Mouse (Mus musculus) c-Kit-negative CD71-positive TER-119-positive erythroid progenitor cells, embryonic 14.5 days (primary cell): Measurements from ENCODE around the gene Dip2c.

ENCODE experiments used
- DNase-seq: peaks from one replicate; pipeline ENCODE4 v3.0.0-alpha.2; 2013; ENCODE audit warnings: low read depth, low spot score

Gene Dip2c

DNA sequence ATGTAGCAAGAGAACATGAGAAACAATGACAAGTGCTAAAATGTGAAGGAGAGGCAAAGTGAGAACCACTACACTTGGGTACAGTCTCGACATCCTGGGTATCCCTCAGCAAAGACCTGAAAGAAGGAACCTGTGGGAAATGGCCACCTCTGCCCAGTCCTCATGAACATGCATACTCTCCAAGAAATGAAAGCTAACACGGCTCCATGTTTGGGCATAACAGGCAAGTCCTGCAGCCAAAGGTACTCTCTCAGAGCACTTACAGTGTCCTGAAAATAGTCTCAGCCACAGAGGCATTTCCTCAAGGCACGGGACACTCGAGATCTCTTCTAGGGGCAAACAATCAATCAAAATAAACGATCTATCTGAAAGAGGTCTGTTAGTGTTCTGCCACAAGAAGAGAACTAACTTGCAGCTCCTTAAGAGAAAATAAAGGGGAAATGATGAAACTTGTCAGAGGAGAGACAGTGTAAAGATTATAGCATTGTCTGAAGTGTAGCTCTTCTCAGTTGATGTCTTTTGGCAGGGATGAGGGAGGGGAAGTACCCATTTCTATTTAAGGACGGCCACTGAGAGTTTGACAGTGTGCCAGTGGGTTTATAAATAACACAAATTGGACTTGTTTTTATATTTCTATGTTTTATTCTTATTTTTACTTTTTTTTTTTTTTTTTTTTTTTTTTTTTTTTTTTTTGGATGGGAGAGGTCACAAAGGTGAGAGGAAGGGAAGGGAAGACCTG is 228.0 kb downstream of the Dip2c start:
- DNase-seq, result no peak

DNA sequence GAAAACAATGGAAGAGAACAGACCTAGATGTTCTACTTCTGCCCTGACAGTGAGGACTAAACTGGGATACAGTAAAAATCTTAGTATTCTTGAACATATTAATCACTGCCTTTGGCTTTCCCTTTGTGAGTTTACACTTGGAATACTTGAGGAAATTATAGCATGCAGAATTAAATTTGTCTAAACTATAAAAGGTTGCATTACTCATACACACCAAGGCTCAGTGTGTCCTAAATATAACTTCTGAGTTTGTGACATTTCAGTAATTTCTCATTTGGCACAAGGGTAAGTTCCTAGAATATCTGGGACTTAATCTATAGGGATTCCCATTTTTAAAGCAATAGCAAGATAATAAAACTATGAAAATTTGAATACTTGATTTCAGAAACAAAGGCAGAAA is 262.2 kb downstream of the Dip2c start:
- DNase-seq, result no peak

GRCm38 (mm10) chr13:9547698-9548344 is 271.5 kb downstream of the Dip2c start:
- DNase-seq, result no peak

- no peak for DNase-seq
Measured at GRCm38 (mm10) chr13:9562099-9562498, 285.8 kb downstream of the Dip2c start.

DNA sequence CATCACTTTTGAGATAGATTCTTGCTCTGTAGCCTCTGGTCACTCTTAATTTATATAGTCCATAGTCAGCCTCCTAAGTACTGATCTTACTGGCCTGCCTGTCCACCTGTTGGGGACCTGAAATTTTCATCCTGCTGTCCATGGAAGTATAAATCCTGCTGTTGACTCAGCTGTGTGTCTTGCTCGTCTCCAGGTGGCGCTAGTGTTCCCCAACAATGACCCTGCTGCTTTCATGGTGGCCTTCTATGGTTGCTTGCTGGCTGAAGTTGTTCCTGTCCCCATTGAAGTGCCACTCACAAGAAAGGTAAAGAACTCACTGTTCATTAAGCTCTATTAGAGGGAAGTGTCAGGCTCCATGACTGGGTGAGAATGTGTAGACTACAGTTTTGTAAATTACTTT is 286.6 kb downstream of the Dip2c start:
- DNase-seq, result peak; percentile 3

GRCm38 (mm10) chr13:9568852-9569251 is 292.5 kb downstream of the Dip2c start:
- DNase-seq, result no peak

DNA sequence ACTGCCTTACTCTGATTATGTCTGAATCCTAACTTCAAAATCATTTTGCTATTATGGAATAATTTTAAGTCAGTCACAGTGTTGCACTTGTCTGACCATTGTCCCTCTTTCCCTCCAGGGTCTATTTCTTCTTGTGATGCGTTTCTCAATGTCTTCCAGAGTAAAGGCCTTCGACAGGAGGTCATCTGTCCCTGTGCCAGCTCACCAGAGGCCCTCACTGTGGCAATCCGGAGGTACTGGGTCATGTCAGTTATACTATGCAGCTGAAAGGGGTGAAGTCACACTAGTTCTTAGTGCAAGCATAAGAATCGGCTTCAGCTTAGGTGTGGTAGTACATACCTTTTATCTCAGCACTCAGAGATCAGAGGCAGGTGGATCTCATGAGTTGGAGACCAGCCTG is 300.4 kb downstream of the Dip2c start:
- DNase-seq, result no peak

GRCm38 (mm10) chr13:9578456-9578855 is 302.1 kb downstream of the Dip2c start:
- DNase-seq, result no peak

GRCm38 (mm10) chr13:9581821-9582220 is 305.5 kb downstream of the Dip2c start:
- no peak for DNase-seq

DNA sequence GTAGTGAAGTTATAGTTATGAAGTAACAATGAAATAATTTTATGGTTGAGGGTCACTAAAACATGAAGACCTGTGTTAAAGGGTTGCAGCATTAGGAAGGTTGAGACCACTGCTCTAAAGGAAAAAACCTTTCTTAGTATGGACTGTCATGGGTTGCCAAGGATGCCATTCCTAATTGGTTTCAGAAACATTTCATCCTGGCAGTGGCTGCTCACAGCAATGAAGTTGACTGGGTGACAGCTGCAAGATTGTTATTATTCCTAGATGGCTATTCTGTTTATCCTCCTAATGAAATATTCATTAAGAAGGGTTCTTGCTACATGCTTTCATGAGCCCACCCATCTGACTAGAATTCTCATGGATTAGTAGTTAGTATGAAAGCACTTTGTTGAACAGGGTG is 307.3 kb downstream of the Dip2c start:
- DNase-seq, result no peak

- DNase-seq, result no peak
Measured at GRCm38 (mm10) chr13:9599334-9600096, 323.2 kb downstream of the Dip2c start.

DNA sequence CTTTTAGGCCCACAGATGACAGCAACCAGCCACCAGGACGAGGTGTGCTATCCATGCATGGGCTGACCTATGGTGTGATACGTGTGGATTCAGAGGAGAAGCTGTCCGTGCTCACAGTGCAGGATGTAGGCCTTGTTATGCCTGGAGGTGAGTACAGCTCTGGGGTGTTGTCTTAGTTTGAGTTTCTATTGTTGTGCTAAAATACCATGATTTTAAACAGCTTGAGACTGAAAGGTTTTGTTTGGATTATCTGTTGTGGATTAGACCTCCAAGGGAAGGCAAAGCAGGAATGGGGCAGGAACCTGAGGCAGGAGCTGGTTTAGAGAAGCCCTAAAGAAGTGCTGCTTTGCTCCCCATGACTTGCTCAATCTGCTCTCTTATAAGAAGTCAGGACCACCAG is 325.0 kb downstream of the Dip2c start:
- no peak for DNase-seq

DNA sequence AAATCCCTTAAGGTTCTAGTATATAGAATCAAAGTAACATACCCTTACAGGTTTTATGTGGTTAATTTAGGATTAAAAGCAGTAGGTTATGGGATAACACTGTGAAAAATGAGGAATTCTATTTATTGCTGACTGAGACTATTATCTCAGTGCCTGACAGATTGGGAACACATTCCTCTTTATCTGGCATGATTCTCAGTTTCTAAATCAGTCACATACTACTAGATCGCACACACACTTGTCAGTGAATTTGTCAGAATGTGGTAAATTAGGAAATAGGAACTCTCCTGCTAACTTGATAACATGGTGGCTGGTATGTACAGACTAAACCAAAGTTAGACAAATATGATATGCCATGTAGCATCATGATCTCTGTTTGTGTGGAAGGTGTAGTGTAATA is 334.9 kb downstream of the Dip2c start:
- DNase-seq, result no peak

DNA sequence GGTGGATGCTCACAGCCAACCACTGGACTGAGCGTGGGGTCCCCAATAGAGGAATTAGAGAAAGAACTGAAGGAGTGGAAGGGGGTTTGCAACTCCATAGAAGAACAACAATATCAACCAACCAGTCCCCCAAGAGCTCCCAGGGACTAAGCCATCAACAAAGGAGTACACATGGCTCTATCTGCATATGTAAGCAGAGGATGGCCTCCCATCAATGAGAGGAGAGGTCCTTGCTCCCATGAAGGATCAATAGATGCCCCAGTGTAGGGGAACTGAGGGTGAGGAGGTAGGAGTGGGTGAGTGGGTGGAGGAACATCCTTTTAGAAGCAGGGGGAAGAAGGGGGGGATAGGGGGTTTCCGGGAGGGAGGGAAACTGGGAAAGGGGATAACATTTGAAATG is 356.4 kb downstream of the Dip2c start:
- DNase-seq, result no peak

DNA sequence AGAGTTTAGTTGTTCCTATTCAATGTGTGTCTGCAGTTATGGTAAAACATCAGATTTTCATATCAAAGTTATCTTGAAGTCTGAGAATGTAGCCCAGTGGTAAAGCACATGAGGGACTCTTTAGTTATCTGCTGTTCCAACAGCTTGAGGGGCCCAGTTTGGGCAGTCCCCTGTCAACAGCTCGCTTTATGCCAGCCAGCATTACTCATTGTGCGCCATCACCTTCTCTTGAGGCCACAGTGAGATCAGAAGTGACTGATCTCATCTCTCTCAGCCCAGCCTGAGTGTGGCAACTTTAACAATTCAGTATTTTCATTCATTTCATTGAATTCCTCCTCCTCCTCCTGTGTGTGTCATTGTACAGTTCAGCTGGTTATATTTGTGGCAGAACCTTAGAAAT is 359.6 kb downstream of the Dip2c start:
- no peak for DNase-seq

GRCm38 (mm10) chr13:9636505-9636904 is 360.2 kb downstream of the Dip2c start:
- DNase-seq, result no peak

DNA sequence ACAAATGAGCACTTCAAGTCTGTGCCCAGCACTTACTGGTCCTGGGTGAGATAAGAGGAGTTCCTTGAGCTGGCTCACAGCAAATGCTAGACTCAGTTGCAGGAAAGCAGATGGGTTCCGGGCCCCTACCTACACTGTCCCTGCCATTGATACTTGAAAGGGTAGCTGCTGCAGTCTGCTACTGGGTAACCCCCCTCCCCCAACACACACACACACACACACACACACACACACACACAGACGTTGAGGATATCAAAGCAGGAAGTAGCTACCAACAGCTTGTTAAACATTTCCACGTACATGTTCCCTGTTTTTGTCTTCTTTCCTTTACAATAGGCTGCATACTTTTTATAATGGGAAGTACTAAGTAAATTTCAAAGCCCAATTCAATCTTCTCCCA is 361.6 kb downstream of the Dip2c start:
- DNase-seq, result no peak

DNA sequence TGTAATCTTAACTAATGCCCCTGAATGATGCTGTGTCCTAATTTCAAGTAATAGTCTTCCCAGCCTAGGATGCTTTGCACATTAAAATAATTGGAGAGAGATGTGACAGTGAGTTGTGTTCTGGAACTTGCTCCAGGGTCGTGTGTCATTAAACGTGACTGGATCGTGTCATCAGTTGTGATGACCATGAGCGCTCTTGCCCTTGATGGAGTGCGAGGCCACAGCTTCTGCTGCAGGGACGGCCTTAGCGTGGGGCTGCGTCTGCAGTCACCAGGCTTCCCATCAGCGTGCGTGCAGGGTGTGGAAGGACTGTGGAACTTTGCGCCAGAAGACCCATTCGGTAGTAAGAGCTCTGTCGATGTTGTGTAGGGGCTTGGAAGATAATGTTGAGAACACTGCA is 372.4 kb downstream of the Dip2c start:
- DNase-seq, result no peak

- no peak for DNase-seq
Measured at GRCm38 (mm10) chr13:9649894-9650293, 373.6 kb downstream of the Dip2c start.

GRCm38 (mm10) chr13:9650580-9650979 is 374.3 kb downstream of the Dip2c start:
- no peak for DNase-seq

DNA sequence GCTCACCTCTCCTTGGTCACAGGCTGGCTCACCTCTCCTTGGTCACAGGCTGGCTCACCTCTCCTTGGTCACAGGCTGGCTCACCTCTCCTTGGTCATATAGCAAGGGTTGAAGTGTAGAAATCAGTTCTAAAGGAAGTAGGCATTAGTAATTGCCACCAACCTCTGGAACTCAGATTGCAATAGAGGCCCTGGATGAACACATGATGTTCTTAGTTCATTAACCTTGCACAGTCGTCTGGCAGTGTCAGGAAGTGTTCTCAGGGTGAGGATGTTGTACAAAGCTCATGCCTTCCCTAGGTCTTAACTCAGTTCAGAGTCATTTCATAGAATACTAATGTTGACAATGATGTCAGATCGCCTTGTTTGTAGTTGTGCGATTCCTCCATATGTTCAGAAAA is 376.7 kb downstream of the Dip2c start:
- no peak for DNase-seq

DNA sequence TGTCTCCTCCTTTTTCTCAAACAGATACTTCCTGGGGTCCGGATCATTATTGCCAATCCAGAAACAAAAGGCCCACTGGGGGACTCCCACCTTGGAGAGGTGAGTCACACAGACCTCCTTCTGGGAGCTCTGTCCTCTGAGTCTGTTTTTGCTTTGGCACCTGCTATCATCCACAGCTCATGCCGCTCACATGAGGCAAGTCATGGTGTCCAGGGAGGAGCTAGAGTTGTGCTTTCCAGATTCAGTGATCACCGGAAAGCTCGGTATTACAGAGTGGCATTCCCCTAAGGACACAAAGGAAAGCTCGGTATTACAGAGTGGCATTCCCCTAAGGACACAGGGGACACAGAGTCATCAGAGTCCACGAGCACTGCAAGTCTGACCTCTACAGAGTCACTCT is 380.3 kb downstream of the Dip2c start:
- DNase-seq, result no peak

DNA sequence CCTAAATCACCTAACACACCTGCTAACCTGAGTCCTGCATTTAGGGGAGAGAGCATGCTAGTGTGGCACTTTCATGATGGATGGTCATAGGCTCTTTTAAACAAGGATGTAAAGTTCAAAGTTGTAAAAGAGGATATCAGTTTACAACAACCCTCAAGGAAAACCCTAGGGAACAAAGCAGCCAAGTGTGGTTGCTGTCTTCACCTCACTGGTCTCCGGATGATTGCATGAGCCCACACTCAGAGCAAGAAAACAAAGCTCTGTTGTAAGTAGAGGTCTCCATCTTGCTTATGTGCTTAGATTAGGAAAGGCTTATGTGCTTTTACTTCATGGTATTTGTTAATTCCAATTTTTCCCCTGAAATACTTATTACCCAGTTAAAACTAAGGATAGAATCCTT is 384.4 kb downstream of the Dip2c start:
- DNase-seq, result no peak
